Mouse (Mus musculus): ENCODE measurements around the gene Hoxb2. TPM values are rescaled to one million over a fixed set of nuclear protein-coding genes. Genes with fewer than 3 reads are reported as not detected.

Hoxb2 gene
- polyA plus RNA-seq, 1 experiment from 2014 or later: 51.6 TPM

GRCm38 (mm10) chr11:96345893-96346806, 4.2 kb upstream of the Hoxb2 start:
- peak overlapping the region; percentile 97 for H3K9ac ChIP-seq
- ATAC-seq (ENCODE audit: insufficient read depth): peak; percentile 15; the same call in 1 of the 2 replicates
- peaks cover 30% of the 10 kb centered on the region for H3K4me1 ChIP-seq (ENCODE audit: insufficient read depth)
- TF ChIP-seq CTCF (IDR thresholded peaks at IDR 0.05; ENCODE audit: low read depth): peak; percentile 42
- 5% methylated on average over 45 of the region's 45 CpGs for WGBS
- peak overlapping the region; percentile 100 for H3K27ac ChIP-seq (ENCODE audit: low read depth)
- no peaks in the 10 kb centered on the region for H3K9me3 ChIP-seq (ENCODE audit: low read depth, low read length)
- H3K36me3 ChIP-seq (ENCODE audit: insufficient read depth): peaks cover 46% of the 10 kb centered on the region
- peak overlapping the region; percentile 84 for H3K4me2 ChIP-seq
- H3K27me3 ChIP-seq (ENCODE audit: insufficient read depth, low read length): peaks cover 34% of the 10 kb centered on the region
- peak overlapping the region; percentile 64 for H3K4me3 ChIP-seq (ENCODE audit: low read depth, low read length)
- peak; percentile 71 for DNase-seq

- H3K9me3 ChIP-seq (ENCODE audit: low read depth, low read length): no peaks in the 10 kb centered on the region
- no peak overlapping the region for H3K4me3 ChIP-seq (ENCODE audit: low read depth, low read length)
- 36% methylated on average over 5 of the region's 5 CpGs for WGBS
- peaks cover 39% of the 10 kb centered on the region for H3K36me3 ChIP-seq (ENCODE audit: insufficient read depth)
- ATAC-seq (ENCODE audit: insufficient read depth): no peak
- H3K4me1 ChIP-seq (ENCODE audit: insufficient read depth): peaks cover 27% of the 10 kb centered on the region
- H3K9ac ChIP-seq: peak overlapping the region; percentile 21; the same call in 1 of the 2 replicates
- peak overlapping the region; percentile 100 for H3K27ac ChIP-seq (ENCODE audit: low read depth)
- peak; percentile 58 for DNase-seq
- H3K27me3 ChIP-seq (ENCODE audit: insufficient read depth, low read length): peaks cover 29% of the 10 kb centered on the region
- TF ChIP-seq CTCF (IDR thresholded peaks at IDR 0.05; ENCODE audit: low read depth): no peak
- H3K4me2 ChIP-seq: peak overlapping the region; percentile 84
Measured at GRCm38 (mm10) chr11:96346916-96347520, 3.3 kb upstream of the Hoxb2 start.

- TF ChIP-seq CTCF (IDR thresholded peaks at IDR 0.05; ENCODE audit: low read depth): peak; percentile 13; the same call in 1 of the 2 replicates
- Histone ChIP-seq H3K9ac (peak overlapping the region; percentile 32), H3K9me3 (ENCODE audit: low read depth, low read length) (no peaks in the 10 kb centered on the region), H3K4me2 (peak overlapping the region; percentile 83), H3K4me3 (ENCODE audit: low read depth, low read length) (peak overlapping the region; percentile 27; the same call in 1 of the 2 replicates), H3K27me3 (ENCODE audit: insufficient read depth, low read length) (peaks cover 23% of the 10 kb centered on the region), H3K36me3 (ENCODE audit: insufficient read depth) (peaks cover 35% of the 10 kb centered on the region), H3K4me1 (ENCODE audit: insufficient read depth) (peaks cover 27% of the 10 kb centered on the region), H3K27ac (ENCODE audit: low read depth) (peak overlapping the region; percentile 98)
- no peak for DNase-seq
- no peak for ATAC-seq (ENCODE audit: insufficient read depth)
- 15% methylated on average over 4 of the region's 4 CpGs for WGBS
Measured at GRCm38 (mm10) chr11:96347717-96348116, 2.6 kb upstream of the Hoxb2 start.

GRCm38 (mm10) chr11:96348141-96348928, 2.0 kb upstream of the Hoxb2 start:
- TF ChIP-seq CTCF (IDR thresholded peaks at IDR 0.05; ENCODE audit: low read depth): no peak
- ATAC-seq (ENCODE audit: insufficient read depth) (no peak), DNase-seq (peak; percentile 88)
- peak overlapping the region; percentile 32 for H3K9ac ChIP-seq
- peaks cover 35% of the 10 kb centered on the region for H3K36me3 ChIP-seq (ENCODE audit: insufficient read depth)
- peak overlapping the region; percentile 98 for H3K27ac ChIP-seq (ENCODE audit: low read depth)
- peaks cover 17% of the 10 kb centered on the region for H3K27me3 ChIP-seq (ENCODE audit: insufficient read depth, low read length)
- H3K4me2 ChIP-seq: peak overlapping the region; percentile 83
- no peaks in the 10 kb centered on the region for H3K9me3 ChIP-seq (ENCODE audit: low read depth, low read length)
- H3K4me3 ChIP-seq (ENCODE audit: low read depth, low read length): peak overlapping the region; percentile 27; the same call in 1 of the 2 replicates
- H3K4me1 ChIP-seq (ENCODE audit: insufficient read depth): peaks cover 27% of the 10 kb centered on the region
- WGBS: 15% methylated on average over 21 of the region's 21 CpGs

GRCm38 (mm10) chr11:96348988-96349387, 1.3 kb upstream of the Hoxb2 start:
- TF ChIP-seq CTCF (IDR thresholded peaks at IDR 0.05; ENCODE audit: low read depth): no peak
- peaks cover 15% of the 10 kb centered on the region for H3K27me3 ChIP-seq (ENCODE audit: insufficient read depth, low read length)
- peaks cover 36% of the 10 kb centered on the region for H3K36me3 ChIP-seq (ENCODE audit: insufficient read depth)
- H3K4me3 ChIP-seq (ENCODE audit: low read depth, low read length): peak overlapping the region; percentile 27
- H3K27ac ChIP-seq (ENCODE audit: low read depth): peak overlapping the region; percentile 98
- no peaks in the 10 kb centered on the region for H3K9me3 ChIP-seq (ENCODE audit: low read depth, low read length)
- 23% methylated on average over 3 of the region's 3 CpGs for WGBS
- peaks cover 26% of the 10 kb centered on the region for H3K4me1 ChIP-seq (ENCODE audit: insufficient read depth)
- ATAC-seq (ENCODE audit: insufficient read depth) (no peak), DNase-seq (no peak)
- H3K9ac ChIP-seq: peak overlapping the region; percentile 32
- peak overlapping the region; percentile 83 for H3K4me2 ChIP-seq

GRCm38 (mm10) chr11:96349491-96350340, 609 bp upstream of the Hoxb2 start:
- peak; percentile 14; the same call in 1 of the 2 replicates for ATAC-seq (ENCODE audit: insufficient read depth)
- Histone ChIP-seq H3K9ac (peak overlapping the region; percentile 32), H3K27me3 (ENCODE audit: insufficient read depth, low read length) (peaks cover 8% of the 10 kb centered on the region), H3K27ac (ENCODE audit: low read depth) (peak overlapping the region; percentile 98), H3K4me1 (ENCODE audit: insufficient read depth) (peaks cover 24% of the 10 kb centered on the region), H3K4me2 (peak overlapping the region; percentile 83), H3K36me3 (ENCODE audit: insufficient read depth) (peaks cover 36% of the 10 kb centered on the region), H3K9me3 (ENCODE audit: low read depth, low read length) (no peaks in the 10 kb centered on the region), H3K4me3 (ENCODE audit: low read depth, low read length) (peak overlapping the region; percentile 27)
- peak; percentile 78 for DNase-seq
- 9% methylated on average over 14 of the region's 14 CpGs for WGBS
- TF ChIP-seq CTCF (IDR thresholded peaks at IDR 0.05; ENCODE audit: low read depth): no peak
